Mouse (Mus musculus) ES-Bruce4 (cell line): ENCODE measurements around the gene Bpifb3. TPM values are rescaled to one million over a fixed set of nuclear protein-coding genes. Genes with fewer than 3 reads are reported as not detected.

ENCODE experiments used
- H3K27ac ChIP-seq: 2 replicates; pipeline ENCODE4 v1.5.1; 2012; ENCODE audit warnings: low read length, inconsistent platforms; ENCODE audit not compliant: insufficient read depth
- H3K27me3 ChIP-seq: 2 replicates; pipeline ENCODE4 v1.6.1; 2012; ENCODE audit warnings: mild to moderate bottlenecking, low read length, inconsistent platforms; ENCODE audit not compliant: control insufficient read depth, poor library complexity, insufficient read depth, severe bottlenecking
- H3K36me3 ChIP-seq: 2 replicates; pipeline ENCODE4 v1.6.1; 2012; ENCODE audit warnings: inconsistent platforms, mild to moderate bottlenecking, low read length, moderate library complexity; ENCODE audit not compliant: control insufficient read depth, poor library complexity, insufficient read depth, severe bottlenecking
- H3K4me1 ChIP-seq: one replicate; pipeline ENCODE4 v1.8.1; 2011; ENCODE audit warnings: low read length; ENCODE audit not compliant: control insufficient read depth, insufficient read depth
- H3K4me3 ChIP-seq: 2 replicates; pipeline ENCODE4 v1.5.1; 2011; ENCODE audit warnings: low read depth, mild to moderate bottlenecking, low read length
- H3K9ac ChIP-seq: 2 replicates; pipeline ENCODE4 v1.6.1; 2012; ENCODE audit warnings: low read depth, mild to moderate bottlenecking, inconsistent platforms; ENCODE audit not compliant: poor library complexity, severe bottlenecking
- H3K9me3 ChIP-seq: replicated peaks from 2 replicates; pipeline ENCODE4 v1.6.1; 2012; ENCODE audit warnings: mild to moderate bottlenecking, low read length, inconsistent platforms; ENCODE audit not compliant: control insufficient read depth, poor library complexity, insufficient read depth, severe bottlenecking
- CTCF ChIP-seq: IDR thresholded peaks from one replicate; pipeline ENCODE4 v1.8.1; 2011; ENCODE audit warnings: low read depth, low read length
- EP300 ChIP-seq: IDR thresholded peaks from 2 replicates; pipeline ENCODE4 v1.6.1; 2011; ENCODE audit warnings: low read depth, low read length; ENCODE audit not compliant: insufficient read depth
- POLR2A ChIP-seq: IDR thresholded peaks from one replicate; pipeline ENCODE4 v1.8.1; 2011; ENCODE audit warnings: low read length; ENCODE audit not compliant: insufficient read depth
- polyA plus RNA-seq: library from polyadenylated mRNA; stranded (reverse); fragments of >200 nt; gene quantifications from 2 replicates; pipeline ENCODE4 v1.2.4, GENCODE M21; 2011; ENCODE audit warnings: low read depth; ENCODE audit not compliant: missing spikeins, insufficient read depth, insufficient read length

Gene Bpifb3
- polyA plus RNA-seq, 1 experiment: not detected

- no peak for TF ChIP-seq POLR2A
- TF ChIP-seq EP300: no peak
- peak; percentile 21 for TF ChIP-seq CTCF
- H3K9ac ChIP-seq: no peak overlapping the region
- no peaks in the 10 kb centered on the region for H3K27me3 ChIP-seq
- no peak overlapping the region for H3K4me3 ChIP-seq
- H3K9me3 ChIP-seq: no peaks in the 10 kb centered on the region
- H3K27ac ChIP-seq: no peak overlapping the region
- no peaks in the 10 kb centered on the region for H3K36me3 ChIP-seq
- no peaks in the 10 kb centered on the region for H3K4me1 ChIP-seq
Measured at GRCm38 (mm10) chr2:153935348-153935747, 17.3 kb downstream of the Bpifb3 start.

GRCm38 (mm10) chr2:153937843-153938242 lies 19.8 kb downstream of the Bpifb3 start, which contains the start of gene Bpifb4:
Bpifb4 (plus strand) TSS chr2:153938212.
- no peak for TF ChIP-seq EP300
- TF ChIP-seq CTCF: no peak
- TF ChIP-seq POLR2A: no peak
- H3K27me3 ChIP-seq: no peaks in the 10 kb centered on the region

GRCm38 (mm10) chr2:153943537-153943936 lies 25.5 kb downstream of the Bpifb3 start:
- no peak for TF ChIP-seq POLR2A
- peak; percentile 52 for TF ChIP-seq CTCF
- Histone ChIP-seq H3K27me3 (no peaks in the 10 kb centered on the region), H3K4me3 (no peak overlapping the region), H3K4me1 (no peaks in the 10 kb centered on the region), H3K36me3 (no peaks in the 10 kb centered on the region), H3K9me3 (no peaks in the 10 kb centered on the region), H3K9ac (no peak overlapping the region), H3K27ac (no peak overlapping the region)

More at GRCm38 (mm10) chr2:153937843-153938242, 19.8 kb downstream of the Bpifb3 start, which contains the start of gene Bpifb4:
- Histone ChIP-seq H3K4me1 (no peaks in the 10 kb centered on the region), H3K27ac (no peak within 1 kb of the TSS), H3K36me3 (no peaks in the 10 kb centered on the region), H3K9ac (no peak within 1 kb of the TSS), H3K9me3 (no peaks in the 10 kb centered on the region), H3K4me3 (no peak within 1 kb of the TSS)

- H3K4me1 ChIP-seq: no peaks in the 10 kb centered on the region
- no peak overlapping the region for H3K9ac ChIP-seq
- H3K27ac ChIP-seq: no peak overlapping the region
- no peak for TF ChIP-seq CTCF
- TF ChIP-seq EP300: no peak
- TF ChIP-seq POLR2A: no peak
- no peaks in the 10 kb centered on the region for H3K9me3 ChIP-seq
- no peak overlapping the region for H3K4me3 ChIP-seq
- no peaks in the 10 kb centered on the region for H3K27me3 ChIP-seq
- H3K36me3 ChIP-seq: no peaks in the 10 kb centered on the region
Measured at GRCm38 (mm10) chr2:153944567-153944966, 26.5 kb downstream of the Bpifb3 start.

- H3K4me3 ChIP-seq: no peak overlapping the region
- H3K36me3 ChIP-seq: no peaks in the 10 kb centered on the region
- no peaks in the 10 kb centered on the region for H3K27me3 ChIP-seq
- no peak overlapping the region for H3K27ac ChIP-seq
- H3K9me3 ChIP-seq: no peaks in the 10 kb centered on the region
- TF ChIP-seq POLR2A (no peak), EP300 (no peak), CTCF (peak; percentile 29)
- no peak overlapping the region for H3K9ac ChIP-seq
- H3K4me1 ChIP-seq: no peaks in the 10 kb centered on the region
Measured at GRCm38 (mm10) chr2:153952897-153953296, 34.9 kb downstream of the Bpifb3 start.

GRCm38 (mm10) chr2:153953836-153954235 lies 35.8 kb downstream of the Bpifb3 start:
- no peaks in the 10 kb centered on the region for H3K9me3 ChIP-seq
- no peaks in the 10 kb centered on the region for H3K27me3 ChIP-seq
- no peak overlapping the region for H3K9ac ChIP-seq
- peak overlapping the region; percentile 60 for H3K4me3 ChIP-seq
- no peak overlapping the region for H3K27ac ChIP-seq
- no peaks in the 10 kb centered on the region for H3K36me3 ChIP-seq
- peak; percentile 81 for TF ChIP-seq CTCF
- TF ChIP-seq EP300: no peak
- H3K4me1 ChIP-seq: no peaks in the 10 kb centered on the region

- TF ChIP-seq CTCF: no peak
- TF ChIP-seq POLR2A: no peak
- TF ChIP-seq EP300: no peak
- H3K9me3 ChIP-seq: no peaks in the 10 kb centered on the region
Measured at GRCm38 (mm10) chr2:153962821-153963331, 44.8 kb downstream of the Bpifb3 start.

More at GRCm38 (mm10) chr2:153962821-153963331, 44.8 kb downstream of the Bpifb3 start:
- H3K36me3 ChIP-seq: no peaks in the 10 kb centered on the region
- no peaks in the 10 kb centered on the region for H3K27me3 ChIP-seq
- H3K4me3 ChIP-seq: no peak overlapping the region
- H3K9ac ChIP-seq: no peak overlapping the region
- H3K27ac ChIP-seq: no peak overlapping the region
- no peaks in the 10 kb centered on the region for H3K4me1 ChIP-seq
